21 mouse cellular contexts compared by ENCODE assay signal in the genomic region with DNA sequence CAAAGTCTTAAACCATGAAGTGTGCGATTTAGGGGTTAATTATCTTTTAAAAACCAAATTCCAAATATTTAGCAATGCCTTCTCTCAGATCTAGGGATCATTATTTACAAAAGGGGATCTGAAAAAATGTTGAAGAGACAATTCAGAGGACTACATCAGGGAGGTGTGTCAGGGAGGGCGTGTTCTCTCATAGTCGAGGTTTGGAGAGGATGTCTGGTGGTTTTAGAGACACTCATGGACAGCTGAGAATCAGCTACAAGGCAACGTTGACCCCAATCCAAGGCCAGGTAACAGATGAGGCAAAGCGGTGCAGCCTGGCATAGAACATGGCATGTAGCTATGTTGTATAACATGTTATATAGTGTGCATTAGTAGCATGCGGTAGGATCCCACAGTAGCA.
"Had no signal": no experiment of that assay in that cellular context is flagged by ENCODE, and none has a peak within 500 bp of the region (broad histone marks: within the 10 kb centered on the region; RNA-seq: fewer than 3 reads in every experiment).

No protein-coding gene starts in this region.

- DNase-seq: kidney, adult 18-20 months; kidney, adult 9 months; kidney, postnatal 14 days; kidney, postnatal 4 days; left cerebral cortex, postnatal 4 days; lung, adult 2 months; lung, postnatal 14 days; lung, postnatal 4 days; retina, postnatal 1 day; right cerebral cortex, postnatal 25 days; spleen, adult 18-20 months; thymus, postnatal 25 days had no signal

- H3K27ac ChIP-seq: limb, embryonic 12.5 days; limb, embryonic 15.5 days; midbrain, embryonic 12.5 days; midbrain, embryonic 15.5 days; neural tube, embryonic 12.5 days; stomach, embryonic 15.5 days had no signal

- H3K9ac ChIP-seq: limb, embryonic 12.5 days; limb, embryonic 15.5 days; liver, embryonic 12.5 days; midbrain, embryonic 12.5 days; midbrain, embryonic 15.5 days; neural tube, embryonic 12.5 days; stomach, embryonic 15.5 days had no signal

- H3K36me3 ChIP-seq: limb, embryonic 12.5 days; limb, embryonic 15.5 days; midbrain, embryonic 12.5 days; midbrain, embryonic 15.5 days; neural tube, embryonic 12.5 days; stomach, embryonic 15.5 days had no signal

- H3K4me3 ChIP-seq: limb, embryonic 12.5 days; limb, embryonic 15.5 days; liver, embryonic 12.5 days; midbrain, embryonic 12.5 days; midbrain, embryonic 15.5 days; myocyte; neural tube, embryonic 12.5 days; stomach, embryonic 15.5 days had no signal

- H3K9me3 ChIP-seq: limb, embryonic 12.5 days; limb, embryonic 15.5 days; liver, embryonic 12.5 days; midbrain, embryonic 12.5 days; midbrain, embryonic 15.5 days; neural tube, embryonic 12.5 days; stomach, embryonic 15.5 days had no signal

- H3K27me3 ChIP-seq: limb, embryonic 12.5 days; limb, embryonic 15.5 days; liver, embryonic 12.5 days; midbrain, embryonic 15.5 days; neural tube, embryonic 12.5 days; stomach, embryonic 15.5 days had no signal

- H3K4me1 ChIP-seq: stomach, embryonic 15.5 days had no signal

- H3K4me2 ChIP-seq: limb, embryonic 12.5 days; limb, embryonic 15.5 days; liver, embryonic 12.5 days; midbrain, embryonic 12.5 days; midbrain, embryonic 15.5 days; neural tube, embryonic 12.5 days; stomach, embryonic 15.5 days had no signal

- ATAC-seq: intestine, embryonic 16.5 days; liver, embryonic 12.5 days; midbrain, embryonic 15.5 days had no signal
